Mouse (Mus musculus): ENCODE results near the gene Uhmk1. TPM values are rescaled to one million over a fixed set of nuclear protein-coding genes. Genes with fewer than 3 reads are reported as not detected.

Uhmk1 gene
- 18.7 and 22.4 TPM in 2 replicates for polyA plus RNA-seq (2021; fragmentation: Nextera tagmentation)
- long read RNA-seq, experiment 1, full-length matches to known transcripts = 2 of 77 reads
- long read RNA-seq, experiment 1, partial matches to known transcripts = 4 of 77 reads
- long read RNA-seq, experiment 1, other reads (novel, unspliced or antisense) = 71 of 77 reads
- long read RNA-seq, experiment 2, full-length matches to known transcripts = 21 of 114 reads
- long read RNA-seq, experiment 2, partial matches to known transcripts = 2 of 114 reads
- long read RNA-seq, experiment 2, other reads (novel, unspliced or antisense) = 91 of 114 reads

DNA sequence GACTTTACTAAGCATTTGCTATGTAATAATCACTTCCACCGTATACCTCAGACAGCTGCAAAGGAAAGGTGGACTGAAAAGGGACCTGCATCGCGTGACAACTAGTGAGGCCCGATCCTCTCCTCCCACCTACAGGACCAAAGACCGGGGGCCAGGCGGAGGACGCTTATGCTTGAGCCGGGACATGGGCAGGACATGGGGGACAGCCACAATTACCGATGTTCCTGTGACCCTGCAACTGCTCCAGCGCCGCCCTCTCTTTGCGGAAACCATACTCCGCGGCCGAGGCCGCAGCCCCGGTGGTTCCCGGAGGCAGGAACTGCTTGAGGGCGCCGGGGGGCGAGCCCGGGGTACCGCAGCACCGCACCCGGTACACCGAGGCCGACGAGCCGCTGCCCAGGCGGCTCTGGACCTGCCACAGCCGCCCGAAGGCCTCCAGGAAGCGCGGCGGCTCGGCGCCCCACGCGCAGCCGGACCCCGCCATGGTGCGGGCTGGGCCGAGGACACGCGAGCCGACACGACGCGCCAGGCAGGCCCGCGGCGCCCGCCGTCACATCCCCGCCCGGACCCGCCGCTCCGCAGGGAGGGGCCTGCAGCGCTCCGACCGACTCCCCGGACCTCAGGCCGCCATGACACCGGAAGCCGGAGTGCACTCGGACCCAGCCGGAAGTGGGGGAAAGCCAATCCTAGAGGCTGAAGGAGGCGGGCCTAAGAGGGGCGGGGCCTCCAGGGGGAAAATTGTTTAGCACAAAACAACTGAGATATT is at the start of gene Uhmk1:
Gene Uhmk1, minus strand, starts transcription at position 641 of the 766 bp plus-strand sequence.

DNA sequence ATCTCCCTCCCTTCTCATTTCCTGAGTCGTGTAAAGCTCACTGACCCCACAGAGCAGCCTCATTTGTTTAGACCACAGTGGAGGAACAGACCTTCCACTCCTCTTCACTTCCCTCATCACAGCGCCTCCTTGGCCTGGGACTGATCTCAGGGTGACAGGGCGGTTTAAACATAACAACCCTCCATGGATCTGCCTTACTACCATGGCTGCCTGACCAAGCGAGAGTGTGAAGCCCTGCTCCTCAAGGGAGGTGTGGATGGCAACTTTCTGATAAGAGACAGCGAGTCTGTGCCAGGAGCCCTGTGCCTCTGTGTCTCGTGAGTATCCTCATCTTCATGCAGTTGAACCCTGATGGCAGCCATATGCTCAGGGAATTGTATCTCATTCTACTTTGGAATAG is 17.5 kb upstream of the Uhmk1 start, which contains the start of gene Sh2d1b2:
Gene Sh2d1b2, plus strand, starts transcription at position 62 of the 400 bp plus-strand sequence.

DNA sequence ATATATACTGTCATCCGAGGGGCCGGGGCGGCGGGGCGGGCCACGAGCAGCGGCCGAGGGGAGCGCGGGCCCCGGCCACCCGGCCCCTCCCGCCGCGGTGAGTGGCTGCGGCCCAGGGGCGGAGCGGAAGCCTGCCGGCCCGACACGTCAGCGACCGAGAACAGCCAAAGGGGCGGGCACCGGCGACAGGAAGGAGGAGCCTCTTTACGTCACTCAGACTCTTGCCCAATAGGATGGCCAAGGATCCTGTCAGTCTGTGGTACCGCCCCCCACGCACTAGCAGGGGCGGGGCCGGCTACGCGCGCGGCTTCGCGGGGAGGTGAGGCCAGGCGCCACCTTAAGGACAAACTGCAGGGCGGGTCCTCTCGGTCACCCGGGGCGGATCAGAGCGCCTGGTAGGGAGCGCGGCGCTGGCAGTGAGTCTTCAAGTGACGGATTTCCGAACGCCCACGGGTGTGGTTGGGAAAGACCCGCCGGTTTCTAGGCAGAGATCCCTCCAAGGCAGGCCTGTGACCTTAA is 40.3 kb downstream of the Uhmk1 start, which contains the start of gene Uap1:
Gene Uap1, minus strand, starts transcription at position 144 of the 519 bp plus-strand sequence.

Other genes with a start within 250 kb of the Uhmk1 start
- 11.9 TPM in 2 replicates for gene Hsd17b7, start 246.2 kb downstream of the Uhmk1 start, polyA plus RNA-seq (2021; fragmentation: Nextera tagmentation)
- gene Ddr2, start 104.6 kb downstream of the Uhmk1 start, polyA plus RNA-seq (2021; fragmentation: Nextera tagmentation) = 8.6 and 9.1 TPM in 2 replicates
- gene Uap1, start 40.4 kb downstream of the Uhmk1 start, polyA plus RNA-seq (2021; fragmentation: Nextera tagmentation) = 19.7 and 26.2 TPM in 2 replicates
- not detected in 2 replicates for gene Sh2d1b2, start 17.4 kb upstream of the Uhmk1 start, polyA plus RNA-seq (2021; fragmentation: Nextera tagmentation)
- gene Sh2d1b1, start 61.9 kb upstream of the Uhmk1 start, polyA plus RNA-seq (2021; fragmentation: Nextera tagmentation) = not detected in 2 replicates
- gene Gm7694, start 90.9 kb upstream of the Uhmk1 start, polyA plus RNA-seq (2021; fragmentation: Nextera tagmentation) = 0.90 and 1.1 TPM in 2 replicates
- gene Spata46, start 93.4 kb upstream of the Uhmk1 start, polyA plus RNA-seq (2021; fragmentation: Nextera tagmentation) = not detected in 2 replicates

Data from layer of hippocampus, adult 6 months (tissue).